Mouse (Mus musculus): ENCODE data around the gene Ccnk. TPM values are rescaled to one million over a fixed set of nuclear protein-coding genes. Genes with fewer than 3 reads are reported as not detected.

Gene Ccnk
- polyA plus RNA-seq, 1 experiment, result 29.1 TPM

DNA sequence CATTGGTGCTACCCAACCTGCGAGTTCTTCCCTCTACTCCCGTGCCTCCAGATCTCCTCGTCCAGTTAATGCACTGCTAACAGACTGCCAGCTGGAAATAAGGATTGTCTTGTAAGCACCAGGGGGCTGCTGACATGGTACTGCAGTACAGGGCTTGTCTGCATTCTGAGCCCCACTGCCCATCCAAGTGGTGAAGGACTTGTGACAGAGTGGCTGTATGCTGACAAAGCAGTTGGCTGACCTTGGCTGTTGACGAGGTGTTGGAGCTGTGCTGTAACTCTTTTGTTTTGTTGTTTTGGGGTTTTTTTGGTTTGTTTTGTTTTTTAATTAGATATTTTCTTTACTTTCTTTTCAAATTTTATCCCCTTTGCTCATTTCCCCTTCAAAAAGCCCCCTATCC is 19.1 kb downstream of the Ccnk start:
- Histone ChIP-seq H3K27me3 (ENCODE audit: control insufficient read depth, insufficient read depth, insufficient read length) (no peaks in the 10 kb centered on the region), H3K36me3 (ENCODE audit: control insufficient read depth, insufficient read depth) (peaks cover 39% of the 10 kb centered on the region), H3K79me2 (ENCODE audit: control insufficient read depth, insufficient read depth) (no peaks in the 10 kb centered on the region), H3K4me2 (ENCODE audit: low read depth) (no peak overlapping the region), H3ac (ENCODE audit: control insufficient read depth, insufficient read length) (no peak overlapping the region), H3K4me3 (no peak overlapping the region)
- TF ChIP-seq USF1 (IDR thresholded peaks at IDR 0.05; ENCODE audit: low read depth) (no peak), MAX (IDR thresholded peaks at IDR 0.05; ENCODE audit: low read depth) (no peak), E2F4 (IDR thresholded peaks at IDR 0.05; ENCODE audit: insufficient read depth) (no peak), POLR2A (IDR thresholded peaks at IDR 0.05; ENCODE audit: insufficient read length, low read depth) (no peak), CEBPB (IDR thresholded peaks at IDR 0.05; ENCODE audit: insufficient read depth, poor library complexity, severe bottlenecking) (no peak), MYOG (IDR thresholded peaks at IDR 0.05; ENCODE audit: control insufficient read depth in 1 of 3, insufficient read depth in 1 of 3, insufficient read length in 2 of 3, low read depth in 2 of 3) (no peak), SRF (IDR thresholded peaks at IDR 0.05; ENCODE audit: control insufficient read depth, insufficient read length, low read depth) (no peak), REST (IDR thresholded peaks at IDR 0.05; ENCODE audit: insufficient read depth, insufficient read length) (no peak), TCF3 (IDR thresholded peaks at IDR 0.05; ENCODE audit: insufficient read length, low read depth) (no peak), POLR2AphosphoS2 (IDR thresholded peaks at IDR 0.05; ENCODE audit: insufficient read length, low read depth) (no peak), MYOD1 (IDR thresholded peaks at IDR 0.05; ENCODE audit: control insufficient read depth in 1 of 3, insufficient read length in 2 of 3, low read depth in 2 of 3) (no peak), TCF12 (IDR thresholded peaks at IDR 0.05; ENCODE audit: insufficient read depth, poor library complexity, severe bottlenecking) (no peak)

GRCm38 (mm10) chr12:108200094-108200493 is 20.7 kb downstream of the Ccnk start:
- no peak for TF ChIP-seq E2F4 (IDR thresholded peaks at IDR 0.05; ENCODE audit: insufficient read depth)
- TF ChIP-seq MYOD1 (IDR thresholded peaks at IDR 0.05; ENCODE audit: control insufficient read depth in 1 of 3, insufficient read length in 2 of 3, low read depth in 2 of 3), result no peak
- TF ChIP-seq POLR2A (IDR thresholded peaks at IDR 0.05; ENCODE audit: insufficient read length, low read depth), result no peak
- TF ChIP-seq MAX (IDR thresholded peaks at IDR 0.05; ENCODE audit: low read depth), result no peak
- Histone ChIP-seq H3K4me3 (no peak overlapping the region), H3ac (ENCODE audit: control insufficient read depth, insufficient read length) (no peak overlapping the region), H3K4me2 (ENCODE audit: low read depth) (no peak overlapping the region), H3K36me3 (ENCODE audit: control insufficient read depth, insufficient read depth) (peaks cover 28% of the 10 kb centered on the region), H3K79me2 (ENCODE audit: control insufficient read depth, insufficient read depth) (no peaks in the 10 kb centered on the region), H3K27me3 (ENCODE audit: control insufficient read depth, insufficient read depth, insufficient read length) (no peaks in the 10 kb centered on the region)

DNA sequence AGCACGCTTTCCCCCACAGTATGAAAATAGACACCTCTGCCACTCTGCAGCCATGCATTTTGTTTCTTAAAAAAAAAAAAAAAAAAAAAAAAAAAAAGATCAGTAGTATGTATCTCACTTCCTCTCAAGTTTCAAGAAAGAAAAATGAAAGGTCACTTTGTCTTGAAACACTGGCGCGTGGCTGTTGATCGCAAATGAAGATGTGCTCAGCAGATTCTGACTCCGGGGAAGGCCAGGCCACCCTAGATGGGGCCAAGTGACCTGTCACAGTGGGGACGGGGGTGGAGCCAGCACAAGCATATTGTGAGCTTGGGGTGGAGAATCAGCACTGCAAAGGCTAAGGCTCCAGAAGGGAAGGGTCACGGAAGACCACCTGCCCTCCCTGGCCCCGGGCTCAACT is 24.5 kb downstream of the Ccnk start:
- peaks cover 9% of the 10 kb centered on the region for H3K36me3 ChIP-seq (ENCODE audit: control insufficient read depth, insufficient read depth)
- no peak overlapping the region for H3ac ChIP-seq (ENCODE audit: control insufficient read depth, insufficient read length)
- no peak overlapping the region for H3K4me2 ChIP-seq (ENCODE audit: low read depth)
- no peaks in the 10 kb centered on the region for H3K79me2 ChIP-seq (ENCODE audit: control insufficient read depth, insufficient read depth)
- H3K4me3 ChIP-seq, result no peak overlapping the region
- no peak for TF ChIP-seq USF1 (IDR thresholded peaks at IDR 0.05; ENCODE audit: low read depth)
- no peak for TF ChIP-seq E2F4 (IDR thresholded peaks at IDR 0.05; ENCODE audit: insufficient read depth)
- no peak for TF ChIP-seq CEBPB (IDR thresholded peaks at IDR 0.05; ENCODE audit: insufficient read depth, poor library complexity, severe bottlenecking)
- TF ChIP-seq SRF (IDR thresholded peaks at IDR 0.05; ENCODE audit: control insufficient read depth, insufficient read length, low read depth), result no peak
- TF ChIP-seq MAX (IDR thresholded peaks at IDR 0.05; ENCODE audit: low read depth), result no peak
- no peak for TF ChIP-seq TCF12 (IDR thresholded peaks at IDR 0.05; ENCODE audit: insufficient read depth, poor library complexity, severe bottlenecking)
- no peak for TF ChIP-seq TCF3 (IDR thresholded peaks at IDR 0.05; ENCODE audit: insufficient read length, low read depth)
- TF ChIP-seq REST (IDR thresholded peaks at IDR 0.05; ENCODE audit: insufficient read depth, insufficient read length), result no peak
- no peak for TF ChIP-seq MYOG (IDR thresholded peaks at IDR 0.05; ENCODE audit: control insufficient read depth in 1 of 3, insufficient read depth in 1 of 3, insufficient read length in 2 of 3, low read depth in 2 of 3)
- no peaks in the 10 kb centered on the region for H3K27me3 ChIP-seq (ENCODE audit: control insufficient read depth, insufficient read depth, insufficient read length)

DNA sequence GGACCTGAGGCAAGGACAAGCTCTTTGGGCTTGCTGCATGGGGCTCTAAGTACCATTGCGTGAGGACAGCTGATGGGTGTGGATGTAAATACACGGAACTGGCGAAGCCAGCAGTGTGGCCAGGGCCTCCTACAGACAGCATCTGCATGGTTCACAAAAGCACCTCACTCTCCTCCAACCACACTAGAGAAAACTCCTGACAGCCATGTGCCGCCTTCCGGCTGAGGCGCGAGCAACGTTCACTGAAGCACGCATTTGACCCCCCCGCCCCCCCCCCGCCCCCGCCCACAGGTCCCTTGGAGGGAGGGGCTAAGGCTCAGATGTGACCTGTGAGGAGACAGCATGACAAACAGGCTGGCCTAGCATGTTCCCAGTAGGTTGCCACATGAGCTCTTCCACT is 25.6 kb downstream of the Ccnk start:
- Histone ChIP-seq H3K36me3 (ENCODE audit: control insufficient read depth, insufficient read depth) (peaks cover 4% of the 10 kb centered on the region), H3ac (ENCODE audit: control insufficient read depth, insufficient read length) (no peak overlapping the region), H3K79me2 (ENCODE audit: control insufficient read depth, insufficient read depth) (no peaks in the 10 kb centered on the region), H3K4me3 (no peak overlapping the region), H3K27me3 (ENCODE audit: control insufficient read depth, insufficient read depth, insufficient read length) (no peaks in the 10 kb centered on the region), H3K4me2 (ENCODE audit: low read depth) (no peak overlapping the region)
- TF ChIP-seq POLR2AphosphoS2 (IDR thresholded peaks at IDR 0.05; ENCODE audit: insufficient read length, low read depth), result no peak
- TF ChIP-seq SRF (IDR thresholded peaks at IDR 0.05; ENCODE audit: control insufficient read depth, insufficient read length, low read depth), result no peak

- H3K36me3 ChIP-seq (ENCODE audit: control insufficient read depth, insufficient read depth), result no peaks in the 10 kb centered on the region
Measured at GRCm38 (mm10) chr12:108206641-108207040, 27.3 kb downstream of the Ccnk start.

More at GRCm38 (mm10) chr12:108206641-108207040, 27.3 kb downstream of the Ccnk start:
- H3K79me2 ChIP-seq (ENCODE audit: control insufficient read depth, insufficient read depth), result no peaks in the 10 kb centered on the region
- no peak overlapping the region for H3ac ChIP-seq (ENCODE audit: control insufficient read depth, insufficient read length)
- H3K27me3 ChIP-seq (ENCODE audit: control insufficient read depth, insufficient read depth, insufficient read length), result no peaks in the 10 kb centered on the region
- H3K4me3 ChIP-seq, result no peak overlapping the region
- H3K4me2 ChIP-seq (ENCODE audit: low read depth), result no peak overlapping the region
- no peak for TF ChIP-seq POLR2AphosphoS2 (IDR thresholded peaks at IDR 0.05; ENCODE audit: insufficient read length, low read depth)
- TF ChIP-seq POLR2A (IDR thresholded peaks at IDR 0.05; ENCODE audit: insufficient read length, low read depth), result no peak
- TF ChIP-seq REST (IDR thresholded peaks at IDR 0.05; ENCODE audit: insufficient read depth, insufficient read length), result no peak
- TF ChIP-seq MYOG (IDR thresholded peaks at IDR 0.05; ENCODE audit: control insufficient read depth in 1 of 3, insufficient read depth in 1 of 3, insufficient read length in 2 of 3, low read depth in 2 of 3), result no peak
- TF ChIP-seq TCF12 (IDR thresholded peaks at IDR 0.05; ENCODE audit: insufficient read depth, poor library complexity, severe bottlenecking), result no peak
- TF ChIP-seq SRF (IDR thresholded peaks at IDR 0.05; ENCODE audit: control insufficient read depth, insufficient read length, low read depth), result no peak
- no peak for TF ChIP-seq TCF3 (IDR thresholded peaks at IDR 0.05; ENCODE audit: insufficient read length, low read depth)
- no peak for TF ChIP-seq E2F4 (IDR thresholded peaks at IDR 0.05; ENCODE audit: insufficient read depth)
- TF ChIP-seq MAX (IDR thresholded peaks at IDR 0.05; ENCODE audit: low read depth), result no peak
- no peak for TF ChIP-seq USF1 (IDR thresholded peaks at IDR 0.05; ENCODE audit: low read depth)
- TF ChIP-seq MYOD1 (IDR thresholded peaks at IDR 0.05; ENCODE audit: control insufficient read depth in 1 of 3, insufficient read length in 2 of 3, low read depth in 2 of 3), result no peak
- no peak for TF ChIP-seq CEBPB (IDR thresholded peaks at IDR 0.05; ENCODE audit: insufficient read depth, poor library complexity, severe bottlenecking)

Data from myocyte (in vitro differentiated cells).